Mouse (Mus musculus): Measurements from ENCODE around the gene Ubr7. TPM values are rescaled to one million over a fixed set of nuclear protein-coding genes. Genes with fewer than 3 reads are reported as not detected.

Ubr7 gene
- 40.2 and 46.4 TPM in 2 replicates for total RNA-seq (2014; fragmentation: Nextera tagmentation)
- total RNA-seq (2017), result 65.0 and 72.8 TPM in 2 replicates

DNA sequence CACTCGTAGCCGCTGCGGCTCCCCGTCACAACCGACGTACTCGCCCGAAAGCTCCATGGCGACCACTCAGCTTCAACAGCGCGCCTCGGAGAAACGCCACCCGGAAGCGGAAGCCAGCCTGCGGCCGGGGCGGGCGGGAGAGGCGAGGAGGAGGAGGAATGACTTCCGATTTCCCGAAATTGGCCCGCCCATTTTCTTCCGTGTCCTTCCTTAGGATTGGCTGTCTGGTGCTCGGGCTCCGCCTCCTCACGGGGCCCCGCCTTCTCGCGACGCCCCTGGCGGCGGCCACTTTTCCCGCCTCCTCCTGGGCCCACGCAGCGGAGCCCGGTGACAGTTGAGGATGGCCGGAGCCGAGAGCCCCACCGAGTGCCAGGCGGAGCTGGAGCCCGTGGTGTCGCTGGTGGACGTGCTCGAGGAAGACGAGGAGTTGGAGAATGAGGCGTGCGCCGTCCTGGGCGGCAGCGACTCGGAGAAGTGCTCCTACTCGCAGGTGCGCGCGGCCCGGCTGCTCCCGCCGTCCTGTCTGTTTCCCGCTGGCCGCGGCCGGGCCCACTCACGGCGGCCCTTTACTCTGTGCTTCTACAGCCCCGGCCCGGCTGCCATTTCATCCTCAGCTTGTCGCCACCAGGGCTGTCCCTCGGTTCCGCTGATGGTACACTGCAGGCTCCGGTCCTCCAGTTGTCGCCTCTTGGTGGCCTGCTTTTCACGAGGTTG lies at the start of gene Ubr7, which contains the start of the genes Gm28051 and Gon7:
Ubr7 (plus strand) TSS at position 279 of the 714 bp plus-strand sequence.
Gm28051 (minus strand) TSS at position 77 of the 714 bp plus-strand sequence.
Gon7 (minus strand) TSS at position 115 of the 714 bp plus-strand sequence.
- ATAC-seq (replicated peaks; ENCODE audit: low FRiP score, low TSS enrichment, poor library complexity, severe bottlenecking), result peak; percentile 96

DNA sequence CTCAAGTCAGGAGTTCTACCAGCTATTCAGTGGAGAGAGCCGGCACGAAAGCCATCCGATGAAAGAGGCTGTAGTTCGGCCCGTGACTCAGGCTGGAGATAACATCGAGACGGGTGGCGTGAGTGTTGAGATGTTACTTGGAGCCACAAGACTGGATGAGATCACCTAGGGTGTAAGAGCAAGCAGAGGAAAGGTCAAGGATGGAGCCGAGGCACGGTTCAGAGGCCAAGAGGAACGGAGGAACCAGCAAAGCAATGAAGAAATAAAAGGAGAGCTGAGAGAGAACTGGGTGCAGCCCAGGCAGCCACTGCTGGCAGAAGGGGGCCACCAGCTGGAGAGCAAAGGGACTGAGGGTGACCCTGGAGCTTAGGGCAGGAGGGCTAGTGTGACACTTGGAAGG lies 49.5 kb upstream of the Ubr7 start:
- ATAC-seq (replicated peaks; ENCODE audit: low FRiP score, low TSS enrichment, poor library complexity, severe bottlenecking), result no peak

DNA sequence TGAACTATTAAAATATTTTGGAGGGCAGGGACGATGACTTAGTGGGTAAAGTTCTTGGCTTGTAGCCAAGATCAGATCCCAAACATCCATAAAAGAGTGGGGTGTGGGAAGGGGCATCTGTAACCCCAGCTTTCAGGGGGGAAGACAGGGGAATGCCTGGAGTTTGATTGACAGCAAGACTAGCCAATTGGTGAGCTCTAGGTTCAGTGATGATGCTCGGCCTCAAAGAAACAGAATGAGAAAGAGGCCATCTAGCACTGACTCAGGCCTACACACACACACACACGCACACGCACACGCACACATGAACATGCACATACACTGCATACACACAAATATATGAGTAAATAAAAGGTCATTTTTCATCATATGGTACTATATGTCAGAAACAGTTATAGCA lies 47.9 kb upstream of the Ubr7 start:
- ATAC-seq (replicated peaks; ENCODE audit: low FRiP score, low TSS enrichment, poor library complexity, severe bottlenecking), result no peak

DNA sequence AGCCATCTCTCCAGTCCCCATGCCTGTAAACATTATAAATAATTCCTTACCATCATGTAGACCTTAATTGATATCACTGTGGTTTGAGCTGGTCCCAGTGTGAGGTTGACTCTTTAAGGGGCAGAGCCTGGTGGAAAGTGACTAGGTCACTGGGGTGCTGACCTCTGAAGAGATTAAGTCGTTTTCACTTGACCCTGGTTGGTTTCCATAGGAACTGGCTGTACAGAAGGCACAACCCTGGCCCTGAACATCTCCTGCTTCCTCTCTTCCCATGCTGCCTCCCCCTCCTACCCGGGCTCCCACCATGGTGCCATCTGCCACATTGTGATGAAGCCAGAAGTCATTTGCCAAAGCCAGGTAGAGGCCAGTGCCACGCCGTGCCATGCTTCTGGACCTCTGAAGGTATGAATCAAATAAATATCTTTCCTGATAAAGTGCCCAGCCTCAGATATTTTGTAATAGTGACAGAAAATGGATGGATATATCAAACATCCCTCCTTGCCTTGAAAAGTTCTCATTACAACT lies 46.9 kb upstream of the Ubr7 start:
- no peak for ATAC-seq (replicated peaks; ENCODE audit: low FRiP score, low TSS enrichment, poor library complexity, severe bottlenecking)

DNA sequence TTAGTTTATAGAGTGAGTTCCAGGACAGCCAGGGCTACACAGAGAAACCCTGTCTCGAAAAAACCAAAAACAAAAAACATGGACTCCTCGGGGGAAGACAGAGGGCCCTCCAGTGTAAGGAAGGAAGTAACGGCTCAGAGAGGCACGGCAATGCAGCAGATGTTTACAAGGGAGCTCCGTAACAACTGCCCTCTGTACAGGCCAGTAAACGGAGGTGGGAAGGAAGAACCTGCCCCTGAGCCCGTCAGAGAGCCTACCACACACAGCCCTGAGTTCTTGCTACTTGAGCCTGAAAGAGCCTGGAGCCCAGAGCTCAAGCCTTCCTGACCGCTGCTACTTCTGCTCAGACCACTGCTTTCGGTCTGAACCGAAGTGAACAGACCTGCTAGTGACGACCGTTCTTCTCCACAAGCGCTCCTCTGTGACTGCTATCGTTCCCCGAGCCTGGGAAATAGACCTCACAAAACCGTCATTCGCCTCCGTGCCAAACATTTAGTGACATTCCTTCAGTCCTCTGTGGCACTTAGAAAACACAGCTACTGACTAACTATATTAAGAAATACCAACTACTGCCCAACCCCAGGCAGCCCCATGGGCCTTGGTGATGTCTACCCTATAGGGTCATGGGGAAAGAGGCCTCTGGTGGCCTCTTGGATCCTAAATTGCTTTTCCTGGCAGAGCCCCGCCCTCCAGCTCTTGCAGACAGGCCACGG lies 44.5 kb upstream of the Ubr7 start:
- ATAC-seq (replicated peaks; ENCODE audit: low FRiP score, low TSS enrichment, poor library complexity, severe bottlenecking), result 0 out of 2 replicates have a peak, but pooled peaks have one; percentile 34

DNA sequence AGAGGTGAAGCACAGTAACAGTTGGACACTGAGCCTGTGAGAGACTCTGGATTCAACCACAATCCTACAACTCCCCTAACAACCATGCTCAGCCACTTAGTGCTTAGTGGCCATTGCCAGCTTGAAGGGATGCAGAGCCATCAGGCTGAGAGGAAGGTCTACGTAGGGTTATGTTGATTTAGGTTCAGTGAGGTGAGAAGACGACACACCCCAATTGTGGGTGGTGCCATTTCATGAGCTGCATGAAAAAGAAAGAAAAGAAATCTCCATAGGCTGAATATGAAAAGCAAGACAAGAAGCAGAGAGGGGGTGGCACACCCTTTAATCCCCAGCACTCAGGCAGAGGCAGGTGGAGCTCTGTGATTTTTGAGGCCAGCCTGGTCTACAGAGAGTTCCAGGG lies 43.7 kb upstream of the Ubr7 start:
- ATAC-seq (replicated peaks; ENCODE audit: low FRiP score, low TSS enrichment, poor library complexity, severe bottlenecking), result no peak

DNA sequence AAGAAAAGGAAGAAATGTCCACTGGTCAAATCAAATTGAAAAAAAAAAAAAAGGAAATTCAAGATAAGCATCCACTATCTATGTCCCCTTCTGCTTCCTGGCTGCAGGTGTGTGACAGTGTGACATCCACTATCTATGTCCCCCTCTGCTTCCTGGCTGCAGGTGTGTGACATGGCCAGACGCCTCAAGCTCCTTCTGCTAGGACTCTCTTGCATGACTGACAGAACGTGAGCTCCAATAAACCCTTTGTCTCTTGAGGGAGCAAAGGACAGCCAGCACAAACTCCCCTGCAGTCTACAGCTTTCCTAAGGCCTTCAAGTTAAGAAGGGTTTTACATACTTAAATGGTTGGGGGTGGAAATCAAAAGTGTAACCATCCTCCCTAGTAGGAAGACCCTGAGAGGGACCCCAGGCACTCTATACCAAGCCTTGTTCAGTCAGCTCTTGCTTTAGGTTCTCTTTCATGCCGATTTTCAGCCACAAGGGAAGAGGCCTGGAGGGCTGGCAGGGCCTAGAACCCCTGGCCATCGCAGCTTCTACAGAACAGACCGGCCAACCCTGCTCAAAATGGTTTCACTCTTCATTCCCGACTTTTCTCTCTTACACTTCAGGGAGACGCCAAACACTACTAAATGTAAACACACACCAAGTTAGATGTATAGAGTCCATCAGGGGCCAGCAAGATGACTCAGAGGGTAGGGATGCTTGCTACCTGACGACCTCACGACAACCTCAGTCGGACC lies 42.9 kb upstream of the Ubr7 start:
- peak; percentile 59 for ATAC-seq (replicated peaks; ENCODE audit: low FRiP score, low TSS enrichment, poor library complexity, severe bottlenecking)

DNA sequence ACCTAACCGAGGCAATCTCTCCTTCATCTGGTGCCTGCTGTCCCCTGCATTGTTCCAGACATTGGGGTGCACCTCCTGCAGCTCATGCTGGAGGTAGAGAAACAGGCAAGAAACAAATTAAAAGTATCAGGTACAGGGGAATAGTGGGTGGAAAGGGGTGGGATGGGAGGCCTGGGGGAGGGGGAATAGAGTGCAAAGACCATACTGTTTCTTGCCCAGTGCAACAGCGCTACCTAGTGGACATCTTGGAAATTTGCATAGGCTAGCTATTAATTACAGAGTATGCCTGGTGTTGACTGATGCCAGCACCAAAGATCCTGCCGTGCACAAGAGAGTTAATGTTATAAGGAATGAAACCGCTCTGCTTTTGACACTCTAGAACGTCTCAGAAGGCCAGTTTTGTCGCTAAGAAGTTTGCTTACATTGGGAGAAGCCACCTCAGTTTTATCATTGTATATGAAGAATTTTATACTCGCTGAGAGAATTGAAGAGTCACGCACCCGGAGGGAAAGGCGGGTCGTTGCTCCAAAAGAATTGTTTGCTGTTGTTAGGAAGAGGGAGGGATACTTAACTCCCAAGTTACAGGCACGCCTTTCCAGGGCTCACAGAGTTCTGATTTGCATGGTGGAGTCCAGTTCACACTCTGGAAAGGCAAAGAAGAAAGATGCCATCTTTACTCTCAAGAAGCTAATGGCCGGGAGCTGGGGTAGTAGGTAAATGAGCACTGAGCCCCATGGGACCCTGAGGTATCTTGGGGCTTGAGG lies 38.0 kb upstream of the Ubr7 start:
- peak; percentile 66; the same call in 1 of the 2 replicates for ATAC-seq (replicated peaks; ENCODE audit: low FRiP score, low TSS enrichment, poor library complexity, severe bottlenecking)

DNA sequence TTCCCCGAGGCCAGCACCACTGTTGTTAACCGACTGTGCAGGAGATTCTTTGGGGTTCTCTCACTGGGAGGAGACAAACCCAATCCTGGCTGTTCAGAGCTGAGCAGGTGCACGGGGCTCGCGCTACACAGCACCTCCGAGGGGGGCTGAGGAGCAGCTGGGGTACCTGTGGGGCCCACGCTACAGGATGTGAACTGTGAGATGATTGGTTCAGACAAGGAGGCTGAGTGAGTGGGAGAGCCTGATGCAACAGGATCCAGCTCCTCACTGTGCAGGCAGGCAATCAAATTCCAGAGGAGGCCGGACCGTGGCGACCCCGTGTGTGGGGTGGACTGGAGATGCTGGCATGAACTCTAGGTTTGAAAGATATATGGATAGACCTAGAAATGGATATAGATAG lies 35.3 kb upstream of the Ubr7 start:
- ATAC-seq (replicated peaks; ENCODE audit: low FRiP score, low TSS enrichment, poor library complexity, severe bottlenecking), result no peak

DNA sequence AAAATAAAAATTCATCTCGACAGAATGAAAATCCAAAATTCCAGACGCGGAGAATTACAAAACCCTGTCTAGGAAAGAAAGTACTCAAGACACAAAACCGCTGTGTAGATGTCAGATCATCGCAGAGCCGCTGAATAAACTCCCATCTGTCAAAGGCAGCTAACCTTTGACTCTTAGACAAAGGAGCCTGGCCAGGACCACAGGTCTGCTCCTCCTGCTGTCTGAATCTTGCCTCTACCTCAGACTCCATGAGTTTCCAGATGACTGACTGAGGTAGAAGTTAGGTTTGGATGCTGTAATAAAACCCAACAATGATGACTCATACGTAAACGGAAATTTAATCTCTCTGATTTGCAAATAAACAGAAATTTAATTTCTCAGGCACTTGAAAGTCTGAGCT lies 34.8 kb upstream of the Ubr7 start:
- no peak for ATAC-seq (replicated peaks; ENCODE audit: low FRiP score, low TSS enrichment, poor library complexity, severe bottlenecking)

DNA sequence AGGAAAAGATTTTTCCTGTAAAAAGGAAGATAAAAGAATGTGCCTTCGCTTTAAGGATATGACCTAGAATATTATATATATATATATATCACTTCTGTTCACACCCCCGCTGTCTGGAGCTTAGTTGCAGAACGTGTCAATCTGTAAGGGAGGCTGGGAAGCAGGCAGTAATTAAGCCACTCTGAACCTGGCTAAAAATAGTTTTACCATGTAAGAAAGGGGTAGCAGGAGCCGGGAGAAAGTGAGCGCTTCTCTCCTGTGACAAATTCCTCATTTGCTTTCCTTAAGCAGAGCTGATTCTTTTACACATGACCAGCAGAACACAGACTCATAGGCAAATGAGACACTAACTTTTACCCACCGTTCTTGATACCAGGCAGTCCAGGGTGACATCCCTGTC lies 33.9 kb upstream of the Ubr7 start:
- no peak for ATAC-seq (replicated peaks; ENCODE audit: low FRiP score, low TSS enrichment, poor library complexity, severe bottlenecking)

DNA sequence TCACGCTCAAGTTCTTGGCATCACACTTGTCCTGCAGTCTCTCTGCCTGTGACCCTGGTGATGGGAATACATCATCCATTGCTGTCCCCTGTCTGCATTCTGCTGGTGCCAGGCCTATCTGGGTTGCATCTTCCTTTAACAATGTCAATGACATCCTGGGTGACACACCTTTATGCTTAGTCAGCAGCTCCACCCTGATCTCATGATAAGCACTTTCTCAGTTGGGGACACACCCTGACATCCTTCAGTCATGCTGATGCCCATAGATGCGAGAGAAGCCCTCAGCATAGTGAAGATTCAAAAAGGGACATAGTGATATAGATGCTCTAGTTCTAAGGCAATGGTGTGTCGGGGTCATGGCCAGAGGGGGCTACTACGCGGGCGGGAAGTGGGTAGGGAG lies 32.6 kb upstream of the Ubr7 start:
- no peak for ATAC-seq (replicated peaks; ENCODE audit: low FRiP score, low TSS enrichment, poor library complexity, severe bottlenecking)

DNA sequence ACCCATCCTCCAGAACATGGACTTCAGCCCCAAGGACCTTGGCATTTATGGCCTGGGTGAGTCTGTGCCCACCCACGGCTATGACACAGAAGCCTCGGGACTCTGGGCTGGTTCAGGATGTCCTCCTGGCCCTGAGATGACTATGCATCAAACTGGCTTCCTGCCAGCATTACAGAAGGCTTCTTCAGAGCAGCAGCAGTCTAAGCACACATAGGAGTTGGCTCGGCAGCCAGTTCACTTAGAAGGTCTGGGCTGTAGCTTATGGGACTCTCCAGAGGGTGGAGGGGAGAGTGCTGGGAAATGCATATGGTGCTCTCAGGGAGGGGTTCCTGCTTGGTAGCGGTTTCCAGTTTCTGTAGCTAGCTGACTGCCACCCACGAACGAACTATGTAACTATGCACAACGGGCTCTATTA lies 32.0 kb upstream of the Ubr7 start:
- no peak for ATAC-seq (replicated peaks; ENCODE audit: low FRiP score, low TSS enrichment, poor library complexity, severe bottlenecking)

DNA sequence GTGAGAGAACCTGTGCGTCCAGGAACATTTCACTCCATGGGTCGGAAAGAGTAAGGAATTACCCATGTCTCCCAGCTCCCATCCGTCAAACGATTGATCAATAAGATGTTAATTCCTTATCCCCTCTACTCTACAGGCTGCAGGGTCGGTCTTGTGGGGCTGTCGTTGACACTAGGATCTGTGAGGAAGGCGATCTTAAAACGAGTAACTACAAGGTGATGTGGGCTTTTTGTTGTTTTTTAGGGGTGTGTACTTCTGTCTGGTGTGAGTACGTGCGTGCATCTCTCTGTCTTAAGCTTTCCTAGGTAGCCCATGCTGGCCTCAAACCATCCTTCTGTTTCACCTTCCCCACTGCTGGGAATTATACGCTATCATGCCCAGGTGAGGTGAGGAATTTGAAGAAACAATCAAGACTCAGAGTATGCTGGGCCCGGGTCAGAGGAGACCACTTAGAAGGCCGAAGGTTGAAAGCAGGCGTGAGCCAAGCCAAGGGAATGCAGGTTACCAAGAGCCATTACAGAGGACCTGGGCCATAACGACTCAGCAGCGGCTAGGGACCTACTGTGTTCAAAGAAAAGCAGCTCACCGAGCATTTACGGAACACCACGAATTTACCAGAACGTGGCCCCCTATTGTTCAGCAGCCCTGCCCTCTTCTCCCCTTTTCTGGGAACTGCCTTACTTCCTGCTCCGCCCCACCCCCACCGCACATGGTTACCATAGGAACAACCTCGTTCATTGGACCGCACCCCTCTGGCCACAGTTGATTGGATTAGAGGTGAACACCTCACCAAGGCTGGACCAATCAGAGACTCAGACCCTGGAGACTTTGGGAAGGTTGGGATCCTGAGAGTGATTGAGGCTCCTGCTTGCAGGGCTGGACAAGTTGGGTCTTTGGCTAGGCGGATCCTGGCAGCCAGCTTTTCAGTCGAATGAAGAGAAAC lies 27.6 kb upstream of the Ubr7 start:
- ATAC-seq (replicated peaks; ENCODE audit: low FRiP score, low TSS enrichment, poor library complexity, severe bottlenecking), result peak; percentile 63

DNA sequence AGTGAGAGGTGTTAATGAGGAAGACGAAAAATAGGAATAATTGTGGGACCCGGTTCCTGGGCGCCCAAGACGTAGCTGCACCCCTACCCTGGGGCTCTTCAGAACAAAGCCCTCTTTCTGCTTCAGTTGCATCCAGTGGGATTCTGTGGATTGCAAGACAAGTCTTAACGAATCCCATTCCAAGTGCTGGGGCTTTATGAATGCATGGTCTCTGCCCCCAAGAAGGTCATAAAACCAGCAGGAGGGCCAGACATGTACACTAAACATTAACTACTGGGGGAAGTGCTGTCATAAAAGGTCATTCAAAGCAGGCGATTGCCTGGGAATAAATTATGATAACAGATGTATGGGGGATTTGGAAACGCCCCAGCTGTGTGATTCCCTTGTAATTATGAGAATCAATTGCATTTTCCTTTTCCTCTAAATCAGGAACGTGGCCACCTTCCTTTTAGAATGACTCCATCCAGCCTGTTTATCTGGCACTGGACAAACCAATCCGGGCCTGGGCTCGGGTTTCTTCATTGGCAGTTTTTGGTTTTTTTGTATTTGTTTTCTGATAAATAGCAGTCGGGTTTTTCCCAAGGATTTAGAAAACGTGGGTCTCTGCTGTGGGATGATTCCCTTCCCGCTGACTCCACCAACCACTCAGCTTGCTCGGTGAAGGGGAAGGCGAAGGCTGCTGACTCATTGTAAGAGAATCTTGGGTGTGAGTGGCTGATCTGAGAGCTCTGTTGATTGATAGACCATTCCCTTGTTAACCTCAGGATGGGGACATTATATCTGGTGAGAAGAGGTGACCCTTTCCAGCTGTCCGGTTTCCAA lies 26.8 kb upstream of the Ubr7 start:
- no peak for ATAC-seq (replicated peaks; ENCODE audit: low FRiP score, low TSS enrichment, poor library complexity, severe bottlenecking)

DNA sequence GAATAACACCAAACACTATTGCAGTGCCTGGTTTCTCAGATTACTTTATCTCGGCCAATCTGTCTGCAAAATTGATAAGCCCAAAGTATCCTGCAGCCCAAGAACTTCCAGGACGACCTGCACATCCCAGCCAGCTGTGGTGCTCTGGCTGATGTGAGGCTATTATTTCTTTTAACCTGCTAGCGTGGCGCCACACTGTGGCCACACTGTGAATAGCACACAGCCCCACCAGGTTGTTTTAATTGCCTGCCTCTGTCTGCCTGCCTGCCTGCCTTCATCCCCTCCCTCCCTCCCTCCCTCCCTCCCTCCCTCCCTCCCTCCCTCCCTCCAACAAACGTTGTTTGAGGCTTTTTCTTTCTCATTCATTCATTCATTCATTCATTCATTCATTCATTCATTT lies 24.4 kb upstream of the Ubr7 start:
- ATAC-seq (replicated peaks; ENCODE audit: low FRiP score, low TSS enrichment, poor library complexity, severe bottlenecking), result peak; percentile 80

DNA sequence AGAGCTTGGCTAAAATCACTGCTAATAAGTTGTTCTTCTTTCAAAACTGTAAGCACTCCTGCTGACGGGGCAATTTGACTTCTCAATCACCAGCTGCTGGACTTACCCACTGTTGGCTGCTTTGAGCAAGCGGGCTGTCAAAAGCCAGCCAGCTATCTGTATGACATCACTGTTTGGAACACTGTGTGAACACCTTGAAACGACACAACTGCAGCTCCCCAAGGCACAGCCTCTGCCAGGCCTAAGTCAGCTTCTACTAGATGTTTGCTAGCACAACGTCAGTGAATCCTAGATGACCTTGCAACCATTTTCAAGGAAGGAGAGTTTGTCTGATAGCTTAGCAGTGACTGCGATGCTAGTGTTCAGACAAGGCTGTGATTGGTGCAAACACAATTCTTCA lies 18.7 kb upstream of the Ubr7 start:
- ATAC-seq (replicated peaks; ENCODE audit: low FRiP score, low TSS enrichment, poor library complexity, severe bottlenecking), result no peak
